In the genomic region with DNA sequence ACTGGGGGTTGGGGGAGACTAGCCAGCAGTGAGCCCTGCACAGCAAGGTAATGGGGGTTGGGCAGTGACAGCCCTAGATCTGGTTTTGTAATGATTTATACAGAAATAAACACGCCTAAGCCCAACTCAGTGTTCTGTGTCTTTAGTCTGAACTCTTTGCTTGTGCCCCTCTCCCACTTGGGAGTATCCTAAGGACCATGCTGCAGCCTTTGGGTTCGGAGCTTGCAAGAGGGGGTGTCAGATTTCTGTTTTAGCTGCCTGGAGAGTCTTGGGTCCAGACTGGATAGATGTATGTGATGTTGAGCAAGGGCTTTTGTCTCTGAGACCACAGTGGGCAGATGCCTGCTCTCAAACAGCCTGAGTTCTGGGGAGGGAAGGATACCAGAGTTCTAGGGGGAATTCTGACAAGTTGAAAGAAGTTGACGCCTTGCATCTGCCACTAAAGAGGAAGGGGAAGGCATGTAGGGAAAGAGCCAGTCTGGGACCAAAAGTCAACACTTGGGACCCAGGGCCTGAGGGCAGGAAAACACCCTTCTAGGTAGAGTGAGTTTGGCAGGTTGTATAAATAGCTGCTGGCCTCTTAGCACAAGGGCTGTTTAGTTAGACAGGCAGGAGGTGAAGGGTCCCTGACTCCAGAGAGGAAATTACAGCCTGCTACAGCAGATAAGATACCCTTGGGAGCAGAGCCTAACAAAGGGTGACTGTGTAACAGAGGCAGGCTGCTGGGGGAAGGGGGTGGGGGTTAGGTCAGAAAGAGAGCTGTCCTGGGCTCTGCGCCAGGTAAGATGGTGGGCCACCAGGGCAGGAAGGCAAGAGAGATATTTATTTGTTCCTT, we compare ENCODE assay signal across 8 mouse cellular contexts. TPM values are rescaled to one million over a fixed set of nuclear protein-coding genes. Genes with fewer than 3 reads are reported as not detected.
DNase-seq lines count a peak whose midpoint lies in the region; ATAC-seq lines count a peak whose summit lies in the region.

No protein-coding gene starts in this region.

- no peak for ATAC-seq in midbrain, embryonic 11.5 days (ENCODE audit: low FRiP score)

- peak overlapping the region; percentile 65 for H3K27ac ChIP-seq in midbrain, embryonic 10.5 days (replicated peaks)
- no peak overlapping the region for H3K27ac ChIP-seq in midbrain, embryonic 11.5 days (ENCODE audit: low read depth, low read length)
- peak overlapping the region; percentile 90 for H3K27ac ChIP-seq in heart, embryonic 10.5 days

- peaks cover 55% of the 10 kb centered on the region for H3K4me1 ChIP-seq in midbrain, embryonic 10.5 days
- H3K4me1 ChIP-seq in midbrain, embryonic 11.5 days (ENCODE audit: control insufficient read depth, insufficient read depth, low read length): peaks cover 23% of the 10 kb centered on the region
- H3K4me1 ChIP-seq in heart, embryonic 10.5 days: peaks cover 70% of the 10 kb centered on the region

- no peaks in the 10 kb centered on the region for H3K27me3 ChIP-seq in midbrain, embryonic 10.5 days (ENCODE audit: low read depth, poor library complexity, severe bottlenecking)
- H3K27me3 ChIP-seq in midbrain, embryonic 11.5 days (ENCODE audit: control insufficient read depth, insufficient read depth, low read length): no peaks in the 10 kb centered on the region
- no peaks in the 10 kb centered on the region for H3K27me3 ChIP-seq in heart, embryonic 10.5 days (ENCODE audit: insufficient read depth, poor library complexity, severe bottlenecking)

- H3K36me3 ChIP-seq in midbrain, embryonic 10.5 days: peaks cover 12% of the 10 kb centered on the region
- no peaks in the 10 kb centered on the region; the same call in 1 of the 2 replicates for H3K36me3 ChIP-seq in midbrain, embryonic 11.5 days (ENCODE audit: control insufficient read depth, insufficient read depth, low read length)
- peaks cover 36% of the 10 kb centered on the region for H3K36me3 ChIP-seq in heart, embryonic 10.5 days

- 46% methylated on average over 4 of the region's 4 CpGs for WGBS in midbrain, embryonic 10.5 days
- 48% methylated on average over 4 of the region's 4 CpGs for WGBS in midbrain, embryonic 11.5 days
- 11% methylated on average over 4 of the region's 4 CpGs for WGBS in heart, embryonic 10.5 days

- DNase-seq in midbrain, embryonic 10.5 days (ENCODE audit: low spot score): no peak
- no peak for DNase-seq in midbrain, embryonic 11.5 days (ENCODE audit: low spot score, missing footprints)
- DNase-seq in heart, embryonic 10.5 days (ENCODE audit: low spot score): peak; percentile 94
- DNase-seq in kidney, adult 9 months: peak; percentile 85
- DNase-seq in lung, postnatal 14 days: peak; percentile 59
- DNase-seq in thymus, postnatal 0 days (ENCODE audit: low spot score): no peak
- no peak for DNase-seq in cerebellum, adult 18-20 months
- no peak for DNase-seq in spleen, postnatal 10 days (ENCODE audit: low spot score in 2 of 2)

- H3K4me2 ChIP-seq in midbrain, embryonic 11.5 days: no peak overlapping the region

- H3K9me3 ChIP-seq in midbrain, embryonic 10.5 days (replicated peaks): no peaks in the 10 kb centered on the region
- H3K9me3 ChIP-seq in midbrain, embryonic 11.5 days (ENCODE audit: control insufficient read depth, low read length): no peaks in the 10 kb centered on the region; the same call in 1 of the 2 replicates
- no peaks in the 10 kb centered on the region for H3K9me3 ChIP-seq in heart, embryonic 10.5 days

- no peak overlapping the region for H3K9ac ChIP-seq in midbrain, embryonic 11.5 days (ENCODE audit: low read length)

- no peak overlapping the region for H3K4me3 ChIP-seq in midbrain, embryonic 10.5 days
- H3K4me3 ChIP-seq in midbrain, embryonic 11.5 days (ENCODE audit: low read depth, low read length): no peak overlapping the region
- H3K4me3 ChIP-seq in heart, embryonic 10.5 days: peak overlapping the region; percentile 38

RNA-seq across cellular contexts. Expression of gene Ak1, which starts 0.7 kb away (rescaled TPM):
- 26.4 and 30.3 TPM in 2 replicates for polyA plus RNA-seq in midbrain, embryonic 10.5 days (2016; fragmentation: Nextera tagmentation; extraction: Ambion mirVana)
- polyA plus RNA-seq in midbrain, embryonic 11.5 days (2014; fragmentation: Nextera tagmentation; extraction: Ambion mirVana): 18.3 and 22.0 TPM in 2 replicates
- 179 and 305 TPM in 2 replicates for polyA plus RNA-seq in heart, embryonic 10.5 days (2016; fragmentation: Nextera tagmentation; extraction: Ambion mirVana)
- polyA plus RNA-seq in thymus, postnatal 0 days (2015; fragmentation: Nextera tagmentation; extraction: Ambion mirVana): 2.0 and 2.4 TPM in 2 replicates

RNA-seq across cellular contexts. Expression of gene St6galnac6, which starts 21.4 kb away (rescaled TPM):
- 10.8 and 11.9 TPM in 2 replicates for polyA plus RNA-seq in midbrain, embryonic 10.5 days (2016; fragmentation: Nextera tagmentation; extraction: Ambion mirVana)
- 3.4 and 4.5 TPM in 2 replicates for polyA plus RNA-seq in midbrain, embryonic 11.5 days (2014; fragmentation: Nextera tagmentation; extraction: Ambion mirVana)
- polyA plus RNA-seq in heart, embryonic 10.5 days (2016; fragmentation: Nextera tagmentation; extraction: Ambion mirVana): 25.1 and 28.4 TPM in 2 replicates
- polyA plus RNA-seq in thymus, postnatal 0 days (2015; fragmentation: Nextera tagmentation; extraction: Ambion mirVana): 5.5 and 5.7 TPM in 2 replicates

RNA-seq across cellular contexts. Expression of gene Eng, which starts 25.5 kb away (rescaled TPM):
- polyA plus RNA-seq in midbrain, embryonic 10.5 days (2016; fragmentation: Nextera tagmentation; extraction: Ambion mirVana): 25.6 and 29.2 TPM in 2 replicates
- 20.5 and 22.7 TPM in 2 replicates for polyA plus RNA-seq in midbrain, embryonic 11.5 days (2014; fragmentation: Nextera tagmentation; extraction: Ambion mirVana)
- 87.1 and 149 TPM in 2 replicates for polyA plus RNA-seq in heart, embryonic 10.5 days (2016; fragmentation: Nextera tagmentation; extraction: Ambion mirVana)
- polyA plus RNA-seq in thymus, postnatal 0 days (2015; fragmentation: Nextera tagmentation; extraction: Ambion mirVana): 25.9 and 28.5 TPM in 2 replicates

RNA-seq across cellular contexts. Expression of gene St6galnac4, which starts 34.0 kb away (rescaled TPM):
- polyA plus RNA-seq in midbrain, embryonic 10.5 days (2016; fragmentation: Nextera tagmentation; extraction: Ambion mirVana): 15.9 and 17.1 TPM in 2 replicates
- 13.2 and 13.6 TPM in 2 replicates for polyA plus RNA-seq in midbrain, embryonic 11.5 days (2014; fragmentation: Nextera tagmentation; extraction: Ambion mirVana)
- polyA plus RNA-seq in heart, embryonic 10.5 days (2016; fragmentation: Nextera tagmentation; extraction: Ambion mirVana): 39.8 and 49.0 TPM in 2 replicates
- polyA plus RNA-seq in thymus, postnatal 0 days (2015; fragmentation: Nextera tagmentation; extraction: Ambion mirVana): 24.3 and 25.3 TPM in 2 replicates

RNA-seq across cellular contexts. Expression of gene 9430097D07Rik, which starts 45.4 kb away (rescaled TPM):
- 0.17 and 0.22 TPM in 2 replicates for polyA plus RNA-seq in midbrain, embryonic 10.5 days (2016; fragmentation: Nextera tagmentation; extraction: Ambion mirVana)
- polyA plus RNA-seq in midbrain, embryonic 11.5 days (2014; fragmentation: Nextera tagmentation; extraction: Ambion mirVana): 0.25 and 0.49 TPM in 2 replicates
- 0.09 and 0.15 TPM in 2 replicates for polyA plus RNA-seq in heart, embryonic 10.5 days (2016; fragmentation: Nextera tagmentation; extraction: Ambion mirVana)
- polyA plus RNA-seq in thymus, postnatal 0 days (2015; fragmentation: Nextera tagmentation; extraction: Ambion mirVana): 0.08 TPM in 1 of 2 replicates, not detected in the other

Comparison
In these comparisons a context has a peak if more than half of its experiments do, and no peak if none do; other contexts are left out.
1. DNase-seq: peak in heart, embryonic 10.5 days (single experiment), kidney, adult 9 months (single experiment) and lung, postnatal 14 days (single experiment); none in midbrain, embryonic 10.5 days (single experiment), midbrain, embryonic 11.5 days (single experiment), thymus, postnatal 0 days (single experiment), cerebellum, adult 18-20 months (0 of 2) and spleen, postnatal 10 days (0 of 2).